Comparison of ENCODE assay signal across 8 mouse cellular contexts in the genomic region with DNA sequence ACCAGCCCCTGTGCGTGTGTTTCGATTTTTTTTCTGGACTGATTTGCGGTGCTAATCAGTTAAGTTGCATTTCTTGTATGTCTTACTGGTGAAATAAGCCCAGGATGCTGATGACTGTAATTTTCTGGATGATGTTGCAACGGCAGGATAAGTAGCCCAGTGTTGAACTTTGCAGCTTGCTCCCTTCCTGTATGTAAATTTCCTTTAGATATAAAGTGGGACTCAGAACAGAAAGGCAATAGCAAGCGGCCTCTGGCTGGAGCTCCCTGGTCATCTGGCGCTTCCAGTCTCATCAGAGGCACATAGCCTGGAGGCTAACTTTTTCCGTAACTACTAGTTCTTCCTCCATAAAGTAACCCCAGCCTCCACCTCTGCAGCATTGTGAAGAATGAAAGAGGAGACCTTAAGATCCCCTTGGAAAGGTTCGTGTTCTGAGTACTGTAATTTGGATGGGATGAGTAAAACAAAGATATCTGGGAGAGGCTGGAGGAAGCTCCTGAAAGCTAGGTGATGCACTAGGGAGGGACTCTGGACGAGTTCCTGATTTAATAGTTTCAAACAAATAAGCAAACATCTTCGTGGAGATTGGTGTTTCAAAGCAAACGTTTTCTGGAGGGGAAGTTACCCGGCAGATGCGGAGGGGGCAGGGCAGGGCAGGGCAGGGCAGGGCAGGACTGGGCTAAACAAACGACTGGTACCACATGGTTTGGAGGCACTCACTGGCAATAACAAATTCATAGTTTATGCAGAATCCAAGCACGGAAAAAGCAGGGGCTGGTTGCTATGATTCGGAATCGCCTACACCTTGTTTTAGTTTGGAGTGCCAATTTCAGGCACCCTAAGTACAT.
A peak's percentile ranks its signal among the peaks of the same experiment; 100 is the strongest.
DNase-seq lines count a peak whose midpoint lies in the region; ATAC-seq lines count a peak whose summit lies in the region.

No protein-coding gene starts in this region.

- no peak overlapping the region for H3K9ac ChIP-seq in embryonic facial prominence, embryonic 14.5 days (ENCODE audit: low read depth, low read length)

- ATAC-seq in embryonic facial prominence, embryonic 14.5 days (ENCODE audit: low read depth) = no peak

- peaks cover 27% of the 10 kb centered on the region for H3K79me2 ChIP-seq in macrophage (ENCODE audit: inconsistent target)

- intact Hi-C loops in heart, postnatal 14 days (cut with DNase I) = loop anchor here (2.0 to 5.0 kb wide), 6 partner anchors 39 to 445 kb away; no protein-coding TSS in a partner anchor

- peak; percentile 67 for DNase-seq in urinary bladder, postnatal 14 days (ENCODE audit: low spot score)
- no peak for DNase-seq in urinary bladder, adult 2 months (ENCODE audit: low spot score)
- DNase-seq in embryonic facial prominence, embryonic 14.5 days (ENCODE audit: low spot score) = peak; percentile 39
- peak; percentile 45 to 58 for DNase-seq in heart, postnatal 14 days
- peak; percentile 52 to 68 for DNase-seq in kidney, postnatal 4 days
- DNase-seq in spleen, postnatal 14 days (ENCODE audit: low spot score in 2 of 2) = peak; percentile 34 to 48
- DNase-seq in c-Kit-positive CD71-positive TER-119-positive erythroid progenitor cells, embryonic 14.5 days (ENCODE audit: low spot score) = no peak

- H3K9me3 ChIP-seq in embryonic facial prominence, embryonic 14.5 days (ENCODE audit: control insufficient read depth, low read length) = no peaks in the 10 kb centered on the region

- H3K27ac ChIP-seq in embryonic facial prominence, embryonic 14.5 days (replicated peaks; ENCODE audit: low read depth, low read length) = peak overlapping the region; percentile 40; the same call in 1 of the 2 replicates
- peak overlapping the region; percentile 92 for H3K27ac ChIP-seq in macrophage

- peaks cover 6% of the 10 kb centered on the region; the same call in 1 of the 2 replicates for H3K36me3 ChIP-seq in embryonic facial prominence, embryonic 14.5 days (ENCODE audit: control insufficient read depth, insufficient read depth, low read length)
- peaks cover 12% of the 10 kb centered on the region; the same call in 1 of the 2 replicates for H3K36me3 ChIP-seq in macrophage (ENCODE audit: inconsistent target)

- WGBS in embryonic facial prominence, embryonic 14.5 days = 15% methylated on average over 17 of the region's 17 CpGs
- WGBS in macrophage (ENCODE audit: missing documents) = 6% methylated on average over 17 of the region's 17 CpGs

- peaks cover 19% of the 10 kb centered on the region for H3K4me1 ChIP-seq in embryonic facial prominence, embryonic 14.5 days (ENCODE audit: control insufficient read depth, insufficient read depth, low read length)

- H3K27me3 ChIP-seq in embryonic facial prominence, embryonic 14.5 days (replicated peaks; ENCODE audit: control insufficient read depth, insufficient read depth, low read length) = peaks cover 2% of the 10 kb centered on the region; the same call in 1 of the 2 replicates

- H3K4me2 ChIP-seq in embryonic facial prominence, embryonic 14.5 days (ENCODE audit: low read depth, low read length) = peak overlapping the region; percentile 68

- peak overlapping the region; percentile 71 for H3K4me3 ChIP-seq in embryonic facial prominence, embryonic 14.5 days (ENCODE audit: low read depth, low read length)
- peak overlapping the region; percentile 77 for H3K4me3 ChIP-seq in macrophage (ENCODE audit: inconsistent target)

Comparison
In these comparisons a context has a peak if more than half of its experiments do, and no peak if none do; other contexts are left out.
1. DNase-seq: peak in urinary bladder, postnatal 14 days (single experiment), embryonic facial prominence, embryonic 14.5 days (single experiment), heart, postnatal 14 days (2 of 2), kidney, postnatal 4 days (2 of 2) and spleen, postnatal 14 days (2 of 2); none in urinary bladder, adult 2 months (single experiment) and c-Kit-positive CD71-positive TER-119-positive erythroid progenitor cells, embryonic 14.5 days (single experiment).